Mouse (Mus musculus): ENCODE data around the gene Fads2.
A peak's percentile ranks its signal among the peaks of the same experiment; 100 is the strongest.

The Fads2 gene

DNA sequence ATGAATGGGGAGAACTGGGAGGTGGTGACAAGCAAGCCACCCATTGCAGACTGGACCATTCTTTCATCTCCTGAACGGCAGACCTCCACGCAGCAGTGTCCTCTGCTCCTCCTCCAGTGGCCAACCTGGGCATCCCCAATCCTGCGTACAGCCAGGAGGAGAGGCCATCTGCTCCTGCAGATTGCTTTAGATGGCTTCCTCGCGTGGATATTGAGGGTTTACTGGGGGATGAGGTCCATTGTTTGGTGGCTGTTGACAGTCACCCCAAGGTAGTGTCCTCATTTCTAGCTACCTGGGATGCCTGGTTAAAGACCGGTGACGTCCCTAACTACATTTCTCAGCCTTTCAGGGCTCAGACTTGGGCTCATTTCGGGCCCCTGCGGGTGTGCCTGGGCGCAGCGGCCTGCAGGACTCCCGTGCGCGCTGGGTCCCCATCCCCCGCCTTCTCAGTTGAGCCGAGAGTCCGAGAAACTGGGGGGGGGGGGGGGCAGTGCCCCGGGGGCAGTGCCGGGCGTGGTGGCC, 60.6 kb downstream of the Fads2 start:
- DNase-seq: no peak

DNA sequence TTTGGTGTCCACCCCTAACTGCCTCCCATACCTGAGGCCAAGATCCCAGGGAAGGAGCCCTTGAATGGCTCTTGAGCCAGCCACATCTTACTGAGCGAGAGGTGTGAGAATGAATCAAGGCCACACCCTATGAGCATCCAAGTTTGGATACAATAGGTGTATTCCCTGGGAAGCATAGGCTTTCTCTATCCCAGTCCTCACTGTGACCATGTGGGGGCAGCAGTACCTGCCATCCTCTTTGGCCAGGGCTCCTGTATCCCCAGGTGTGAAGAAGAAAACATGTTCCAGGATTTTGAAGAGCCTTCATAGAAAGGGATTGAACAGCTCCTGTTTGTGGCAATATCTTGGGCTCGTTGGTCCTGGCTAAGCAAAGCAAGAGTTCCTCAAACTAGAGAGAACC, 61.9 kb downstream of the Fads2 start:
- DNase-seq: no peak

DNA sequence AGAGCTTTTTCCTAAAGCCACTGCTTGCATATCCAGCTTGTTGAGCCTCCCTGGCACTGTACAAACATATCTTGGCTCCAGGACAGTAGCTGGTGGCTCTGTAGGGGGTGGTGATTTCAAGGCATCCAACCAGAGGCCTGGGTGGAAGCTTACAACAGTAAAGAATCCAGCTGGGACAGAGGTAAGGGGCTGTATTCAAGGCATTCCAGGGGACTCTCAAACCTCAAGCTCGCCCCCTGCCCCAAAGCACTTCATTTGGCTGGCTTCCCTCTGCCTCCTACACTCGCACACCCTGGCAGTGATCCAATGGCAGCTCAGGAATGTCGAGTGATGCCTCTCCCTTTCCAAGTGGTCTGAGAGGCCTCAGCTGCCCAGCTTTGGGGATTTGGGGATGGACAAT, 62.6 kb downstream of the Fads2 start:
- DNase-seq: no peak

DNA sequence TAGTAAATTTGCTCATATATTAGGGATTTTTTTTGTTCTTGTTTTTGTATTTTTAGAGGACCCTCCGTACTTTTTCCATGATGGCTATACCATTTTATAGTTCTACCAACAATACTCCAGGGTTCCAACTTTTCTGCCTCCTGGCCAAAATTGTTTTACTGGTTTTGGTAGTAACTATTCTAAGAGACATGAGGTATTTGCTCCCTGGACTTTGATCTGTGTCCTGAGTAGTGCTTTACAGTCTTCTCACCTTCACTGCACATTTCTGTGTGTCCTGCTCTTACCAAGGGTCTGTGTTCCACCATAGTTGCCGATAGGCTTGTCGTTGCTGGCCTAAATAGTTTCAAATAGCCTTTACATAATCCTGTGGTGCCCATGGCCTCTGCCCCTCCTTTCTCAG, 63.2 kb downstream of the Fads2 start:
- no peak for DNase-seq

DNA sequence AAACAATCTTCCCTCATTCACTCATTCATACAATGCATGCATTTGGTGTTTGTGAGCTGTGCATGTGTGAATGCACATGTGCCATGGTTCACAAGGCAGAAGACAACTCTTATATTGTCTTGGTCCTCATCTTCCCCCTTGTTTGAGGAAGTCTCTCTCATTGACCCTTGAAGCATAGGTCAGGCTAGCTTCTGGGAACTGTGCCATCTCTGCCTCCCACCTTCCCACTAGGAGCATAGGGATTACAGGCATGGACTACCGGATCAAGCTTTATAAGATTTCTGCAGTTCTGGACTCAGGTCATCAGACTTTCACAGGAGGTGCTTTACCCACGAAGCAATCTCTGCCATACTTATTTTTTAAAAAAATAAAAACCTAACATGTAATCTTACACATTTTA, 64.0 kb downstream of the Fads2 start:
- DNase-seq: no peak

DNA sequence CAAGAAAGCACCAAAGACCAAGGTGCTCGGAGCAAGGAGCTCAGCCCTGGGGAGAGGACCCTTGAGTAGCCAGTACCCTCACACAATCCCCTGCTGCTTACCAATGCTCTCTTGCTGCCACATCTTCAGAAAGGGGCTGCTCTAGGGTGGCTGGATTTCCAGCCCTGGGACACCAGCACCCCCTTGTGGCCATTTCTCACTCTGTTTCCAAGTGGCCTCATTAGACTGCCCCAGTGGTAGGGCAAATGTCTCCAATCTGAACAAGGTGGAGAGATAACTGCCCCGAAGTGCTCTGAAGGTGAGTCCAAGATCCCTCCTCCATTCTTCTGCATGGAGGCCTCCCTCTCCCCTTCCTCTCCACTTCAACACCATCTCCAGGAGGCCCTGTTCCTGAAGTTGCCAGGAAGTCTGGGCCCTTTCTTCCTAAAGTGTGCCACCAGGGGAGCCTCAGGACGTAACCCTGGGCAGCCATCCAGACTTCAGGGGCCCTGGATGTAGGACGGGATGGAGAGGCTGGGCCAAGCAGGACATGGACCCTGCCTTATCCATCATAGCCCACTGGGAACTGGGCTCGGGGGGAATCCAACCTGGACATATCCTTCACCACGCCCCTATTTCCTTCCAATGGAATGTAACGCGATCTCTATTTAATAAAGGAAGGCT, 66.6 kb downstream of the Fads2 start:
- peak; percentile 83 for DNase-seq

DNA sequence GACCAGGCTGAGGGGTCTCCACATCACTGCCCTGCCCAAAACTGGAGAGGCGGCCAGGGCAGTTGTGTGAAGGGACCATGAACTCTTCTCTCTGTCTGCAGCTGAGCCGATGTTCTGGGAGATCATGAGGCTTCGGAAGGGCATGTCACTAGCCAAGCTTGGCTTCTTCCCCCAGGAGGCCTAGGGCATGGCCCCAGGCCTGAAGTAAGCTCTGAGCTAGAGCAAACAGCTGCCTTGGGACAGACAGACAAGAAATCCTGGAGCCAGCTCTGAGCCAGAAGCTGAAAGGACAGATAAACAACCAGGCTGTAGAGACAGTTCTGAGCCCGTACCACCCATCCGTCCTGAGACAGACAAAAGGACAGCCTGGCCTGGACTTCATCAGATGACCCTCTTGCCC, 67.2 kb downstream of the Fads2 start:
- DNase-seq: no peak

DNA sequence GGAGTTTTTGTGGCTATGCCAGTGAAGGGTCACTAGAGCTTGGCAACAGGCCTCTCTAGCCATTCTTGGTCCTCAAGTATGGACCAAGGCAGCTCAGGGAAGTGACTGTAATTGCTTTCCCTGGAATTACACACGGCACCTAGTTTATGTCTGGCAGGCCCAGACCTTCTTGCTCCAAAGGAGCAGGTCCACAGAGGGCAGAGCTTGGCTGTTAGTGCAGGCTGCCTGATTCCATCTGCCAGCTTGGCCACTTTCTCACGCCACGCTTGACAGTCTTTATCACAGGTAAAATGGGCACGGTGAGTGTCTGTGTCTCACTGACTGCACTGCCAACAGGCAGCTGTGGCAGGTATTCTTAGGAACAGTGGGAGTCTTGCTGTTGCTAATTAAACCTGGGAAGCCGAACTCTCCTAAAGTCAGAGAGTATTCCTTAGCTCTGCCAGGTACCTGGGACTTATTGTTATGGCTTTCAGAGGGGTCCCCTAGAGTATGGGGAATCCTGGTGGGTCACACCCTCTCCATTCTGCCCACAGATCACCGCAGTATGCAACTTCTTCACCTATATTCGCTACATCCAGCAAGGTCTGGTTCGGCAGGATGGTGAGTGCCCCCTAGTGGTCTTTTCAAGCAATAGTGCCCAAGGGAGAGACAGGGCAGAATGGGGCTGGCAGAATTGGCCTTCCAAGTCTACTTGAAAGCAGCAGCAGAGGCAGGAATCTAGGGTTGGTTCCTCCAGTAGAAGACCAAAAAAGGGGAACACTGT, 68.2 kb downstream of the Fads2 start:
- peak; percentile 54 for DNase-seq

DNA sequence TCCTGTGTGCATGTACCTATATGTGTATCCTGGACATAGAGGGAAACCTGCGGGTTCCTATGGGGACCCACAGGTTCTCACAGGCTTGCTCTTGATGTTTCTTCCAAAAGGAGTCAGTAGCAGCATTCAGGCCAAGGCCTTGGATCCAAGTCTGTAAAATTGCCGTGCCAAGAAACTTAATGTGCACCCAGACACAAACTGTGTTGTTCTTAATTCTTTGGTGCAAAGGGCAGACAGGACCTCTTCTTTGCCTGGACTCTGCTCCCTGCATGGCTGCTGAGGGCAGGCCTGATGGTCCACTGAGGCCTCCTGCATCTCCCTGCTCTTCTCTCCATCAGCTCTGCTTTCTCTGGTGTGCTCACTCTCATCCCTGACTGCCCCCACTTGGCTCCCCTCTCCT, 71.8 kb downstream of the Fads2 start:
- DNase-seq: no peak

DNA sequence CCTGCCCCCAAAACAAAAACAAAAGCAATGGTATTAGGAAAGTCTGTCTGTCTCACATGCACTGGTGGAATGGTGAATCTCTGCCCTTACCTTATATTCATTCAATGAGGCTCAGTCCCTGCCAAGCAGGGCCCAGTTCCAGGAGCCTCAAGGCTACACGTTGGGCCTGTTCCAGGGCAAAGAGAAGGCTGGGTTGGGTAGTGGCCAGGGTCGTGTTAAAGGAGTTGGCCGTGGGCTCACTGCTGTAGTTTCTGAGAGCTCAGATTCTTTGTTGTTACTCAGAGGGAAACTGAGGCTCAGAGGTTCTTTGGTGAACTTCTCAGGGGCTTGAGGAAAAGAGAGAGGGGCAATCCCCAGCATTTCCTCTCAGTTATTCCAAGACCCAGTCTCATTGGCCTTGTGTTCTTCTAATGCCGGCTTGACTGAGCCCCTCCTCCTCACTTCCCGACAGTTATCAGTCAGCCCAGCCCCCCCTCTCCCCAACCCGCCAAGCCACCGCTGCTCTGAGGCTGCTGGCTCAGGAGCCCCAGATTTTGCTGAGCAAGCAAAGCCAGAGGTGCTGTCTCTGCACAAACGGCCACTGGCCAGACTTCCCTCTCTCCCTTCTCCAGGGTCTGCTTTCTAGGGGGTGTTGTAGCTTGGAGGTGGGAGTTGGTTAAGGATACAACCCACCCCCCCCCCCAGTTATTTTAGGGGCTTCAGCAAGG, 76.2 kb downstream of the Fads2 start:
- DNase-seq: peak; percentile 43

DNA sequence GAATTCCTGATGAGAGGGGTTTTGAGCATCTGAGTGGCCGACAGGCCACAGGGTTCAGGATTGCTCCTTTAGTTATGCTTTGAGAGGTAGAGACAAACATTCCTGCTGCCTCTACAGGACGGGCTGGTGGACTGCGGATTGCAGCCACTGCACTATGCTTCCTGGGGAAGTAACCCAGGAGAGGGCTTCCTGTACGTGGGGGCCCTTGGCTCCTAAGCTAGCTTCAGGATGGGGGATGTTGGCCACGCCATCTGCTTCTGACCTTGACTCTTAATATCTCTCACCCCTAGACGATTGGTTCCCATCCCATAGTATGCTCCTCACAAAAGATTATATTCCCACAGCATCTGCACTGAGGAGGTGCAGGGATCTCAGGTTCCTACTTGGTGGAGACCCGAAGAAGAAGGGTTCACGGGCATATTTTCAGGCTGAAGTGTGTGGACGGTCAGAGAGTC, 78.2 kb downstream of the Fads2 start:
- DNase-seq: no peak

DNA sequence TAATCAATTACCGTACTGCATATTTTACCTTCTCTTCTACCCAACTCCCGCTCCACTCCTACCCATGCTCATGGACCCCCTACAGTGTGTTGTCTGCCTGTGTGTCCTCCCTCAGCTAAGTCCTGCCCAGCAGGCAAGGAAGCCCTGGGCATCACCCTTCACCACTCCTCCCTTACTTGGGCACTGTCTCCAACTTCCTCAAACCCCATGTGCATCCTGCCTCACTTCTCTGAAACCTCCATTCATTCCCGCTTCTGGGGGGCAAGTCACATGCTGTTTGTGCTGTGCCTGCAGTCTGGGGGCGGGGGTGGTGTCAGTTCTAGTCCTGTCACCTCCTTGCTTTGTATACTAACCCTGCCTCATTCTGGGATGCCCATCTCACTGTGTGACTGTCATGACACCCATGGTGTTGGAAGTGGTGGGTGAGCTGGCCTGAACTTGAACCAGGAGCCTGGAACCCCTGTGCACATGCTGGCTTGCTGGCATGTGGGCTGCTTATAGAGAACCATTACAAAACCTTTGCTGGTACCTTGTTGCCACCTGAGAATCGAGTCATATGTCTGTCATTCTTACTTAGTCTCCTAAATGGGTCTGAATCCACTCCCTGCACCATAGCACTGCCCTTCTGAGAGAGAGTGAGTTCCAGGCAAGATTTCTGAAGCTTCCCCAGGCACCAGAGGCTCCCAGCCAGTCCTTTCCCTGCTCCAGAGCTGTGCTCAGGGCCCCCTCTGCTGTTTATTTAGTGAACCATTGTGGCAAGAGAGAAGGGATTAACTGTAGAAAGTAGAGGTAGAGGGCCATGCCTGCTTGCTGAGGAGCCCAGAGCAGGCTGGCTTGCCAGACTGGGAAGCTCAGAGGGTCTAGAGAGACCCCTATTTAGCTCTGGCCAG, 78.9 kb downstream of the Fads2 start:
- peak; percentile 53 for DNase-seq

DNA sequence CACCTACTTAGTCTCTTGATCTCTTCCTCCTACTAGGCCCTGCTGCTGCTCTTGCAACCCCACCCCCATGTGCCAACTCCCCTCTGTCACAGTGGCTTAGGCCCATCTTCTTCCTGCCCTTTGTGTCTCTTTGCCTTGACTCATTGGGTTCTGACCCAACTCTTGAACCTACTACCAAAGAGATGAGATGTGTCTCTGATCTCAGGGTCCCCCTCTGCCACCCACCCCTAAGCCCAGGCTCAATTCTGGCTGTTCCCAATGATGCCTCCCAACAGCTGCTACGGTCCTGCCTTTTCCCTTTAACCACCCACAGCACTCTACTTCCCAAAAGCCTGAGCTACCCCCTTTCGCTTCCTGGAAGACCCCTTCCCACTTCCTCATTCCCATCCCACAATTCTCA, 79.6 kb downstream of the Fads2 start:
- no peak for DNase-seq

DNA sequence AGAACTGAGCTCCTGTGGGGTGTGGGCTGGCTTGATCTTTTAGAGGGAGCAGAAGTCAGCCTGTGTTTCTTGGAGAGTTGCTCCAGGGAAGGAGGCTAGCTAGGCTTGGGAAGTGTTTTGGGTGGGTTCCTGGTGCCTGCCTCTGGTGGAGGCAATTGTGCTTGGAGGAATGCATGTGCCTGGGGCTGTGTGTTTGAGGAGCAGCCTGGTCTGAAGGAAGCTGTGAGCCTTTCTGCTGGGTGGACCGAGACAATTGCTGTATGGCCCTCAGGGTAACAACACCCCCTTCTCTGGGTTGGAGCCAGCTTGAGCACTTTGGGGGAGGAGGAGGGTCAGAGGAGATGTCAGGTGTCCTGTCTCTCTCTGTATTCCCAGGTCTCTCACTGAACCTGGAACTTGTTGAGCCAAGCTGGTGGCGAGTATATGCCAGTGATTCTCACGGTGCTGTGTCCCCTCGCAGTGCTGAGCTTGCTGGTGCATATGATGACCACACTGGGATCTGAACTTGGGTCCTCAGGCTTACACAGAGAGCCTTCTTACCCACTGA, 82.3 kb downstream of the Fads2 start:
- no peak for DNase-seq

DNA sequence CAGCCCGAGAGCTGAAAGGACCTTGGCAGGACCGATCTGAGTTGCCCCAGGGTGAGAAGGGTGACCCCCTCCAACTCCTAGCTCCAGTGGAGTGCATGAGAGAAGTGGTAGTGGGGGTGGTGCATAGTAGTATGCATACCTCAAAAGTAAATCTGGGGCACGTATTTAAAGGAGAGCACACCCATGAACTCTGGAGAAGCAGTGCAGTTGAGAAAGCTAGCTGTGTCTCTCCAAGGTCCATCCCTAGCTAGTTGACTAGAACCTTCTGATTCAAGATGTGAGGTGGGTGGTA, 83.1 kb downstream of the Fads2 start:
- no peak for DNase-seq

DNA sequence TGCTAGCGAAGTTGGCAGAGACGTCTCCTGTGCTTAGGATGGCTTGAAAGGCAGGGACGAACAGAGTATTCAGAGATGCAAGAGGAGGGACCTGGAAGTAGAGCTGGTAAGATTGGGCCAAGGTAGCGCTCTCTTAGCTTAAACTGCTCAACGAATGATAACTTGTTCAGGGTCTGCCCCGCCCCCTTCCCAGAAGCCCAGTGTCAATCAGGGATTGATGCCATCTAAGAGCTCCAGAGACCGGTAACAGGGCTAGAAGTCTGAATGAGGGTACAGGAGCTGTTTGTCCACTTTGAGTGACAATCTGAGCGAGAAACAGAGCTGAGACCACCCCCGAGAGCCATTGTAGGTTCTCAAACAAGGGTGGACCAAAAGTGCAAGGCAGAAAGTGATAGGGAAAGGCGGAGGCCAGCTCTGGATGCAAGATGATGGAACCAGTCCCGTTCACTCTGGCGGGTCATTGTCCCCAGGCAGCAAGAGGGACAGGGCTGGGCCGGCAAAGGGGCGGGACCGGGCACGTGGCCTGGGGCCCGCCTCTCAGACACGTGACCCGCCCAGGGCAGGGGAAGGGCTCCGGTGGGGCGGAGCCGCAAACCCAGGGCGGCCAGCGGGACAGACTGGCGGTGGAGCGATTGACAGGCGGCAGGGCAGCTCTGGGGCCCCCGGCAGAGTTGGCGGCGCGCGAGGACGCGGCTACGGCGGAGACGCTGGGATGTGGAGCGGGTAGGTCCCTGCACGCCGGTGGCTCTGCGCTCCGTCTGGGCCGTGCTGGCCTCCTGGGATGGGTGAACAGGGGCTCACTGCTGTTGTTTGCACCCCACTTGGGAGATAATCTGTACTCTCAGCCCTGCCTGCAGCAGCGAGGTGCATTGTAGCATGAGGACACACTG, 83.7 kb downstream of the Fads2 start:
- peak; percentile 75 for DNase-seq

DNA sequence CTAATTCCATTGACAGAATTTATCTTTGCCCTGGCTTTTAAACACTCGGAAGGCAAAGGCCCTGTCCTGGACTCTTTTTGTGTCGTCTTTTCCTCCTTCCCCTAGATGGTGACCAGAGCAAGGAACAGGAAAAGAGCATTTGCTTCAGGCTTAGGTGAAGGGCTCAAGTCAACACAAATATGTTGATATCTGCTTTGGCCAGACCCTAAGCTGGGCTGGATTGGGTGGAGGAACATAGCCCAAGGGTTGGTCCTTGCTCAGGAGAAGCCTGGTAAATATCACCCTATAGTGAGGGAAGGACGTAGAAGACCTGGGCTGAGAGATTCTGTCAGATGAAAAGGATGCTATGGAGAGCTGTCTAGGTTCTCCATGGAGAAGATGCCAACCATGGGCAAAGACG, 85.4 kb downstream of the Fads2 start:
- DNase-seq: no peak

DNA sequence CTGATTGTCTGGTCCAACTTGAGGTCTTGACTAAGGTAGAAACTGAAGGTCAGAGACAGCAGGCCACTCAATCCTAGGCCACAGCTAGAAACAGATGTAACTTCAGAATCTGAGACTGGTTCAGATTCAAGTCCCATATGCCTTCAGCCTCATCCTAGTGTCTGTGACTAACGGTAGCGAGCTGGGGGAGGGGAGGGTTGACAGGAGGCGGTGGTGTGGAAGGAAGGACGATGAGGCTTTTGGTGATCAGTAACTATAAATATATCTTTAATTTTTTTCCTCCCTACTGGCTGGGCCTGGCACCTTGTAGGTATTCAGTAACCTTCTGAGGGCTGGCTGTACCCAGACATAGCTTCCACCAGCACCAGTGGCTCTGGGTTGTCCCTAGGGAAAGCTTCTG, 86.1 kb downstream of the Fads2 start:
- no peak for DNase-seq

DNA sequence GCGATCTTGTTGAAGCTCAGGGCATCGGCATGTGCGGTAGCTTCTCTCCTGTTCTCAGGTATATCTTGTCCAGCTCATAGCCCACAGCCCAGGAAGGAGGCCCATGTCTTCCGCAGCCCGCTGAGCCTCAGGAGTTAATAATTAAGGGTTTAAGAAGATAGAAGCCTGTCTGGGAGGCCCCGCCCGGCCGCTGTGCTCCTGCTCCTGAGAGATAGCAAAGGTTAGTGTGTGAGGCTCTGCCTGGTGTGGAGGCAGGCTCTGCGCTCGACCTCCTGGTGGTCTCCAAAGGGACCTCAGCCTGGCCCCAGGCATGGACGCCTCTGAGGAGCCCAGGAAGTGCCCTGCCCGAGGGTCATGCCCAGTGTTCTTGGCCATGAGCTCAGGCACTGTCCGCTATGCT, 86.7 kb downstream of the Fads2 start:
- DNase-seq: no peak

DNA sequence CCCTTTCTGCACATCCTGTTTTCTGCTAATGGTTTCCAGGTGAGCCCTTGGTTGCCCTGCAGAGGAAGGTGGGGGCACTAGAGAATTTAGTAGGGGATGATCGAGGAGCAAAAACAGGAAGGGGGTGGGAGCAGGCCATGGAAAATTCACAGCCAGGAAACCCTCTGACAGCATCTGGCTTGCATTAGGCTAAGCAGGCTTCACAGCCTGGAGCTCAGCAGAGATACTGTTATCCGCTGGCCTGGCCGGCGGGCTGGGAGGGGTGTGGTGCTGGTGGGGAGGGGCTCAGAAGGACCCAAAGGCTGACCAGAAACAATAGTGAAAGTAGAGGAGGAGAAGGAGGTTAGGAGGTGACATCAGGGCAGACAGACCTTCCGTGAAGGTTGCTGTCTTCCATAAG, 87.6 kb downstream of the Fads2 start:
- no peak for DNase-seq

DNA sequence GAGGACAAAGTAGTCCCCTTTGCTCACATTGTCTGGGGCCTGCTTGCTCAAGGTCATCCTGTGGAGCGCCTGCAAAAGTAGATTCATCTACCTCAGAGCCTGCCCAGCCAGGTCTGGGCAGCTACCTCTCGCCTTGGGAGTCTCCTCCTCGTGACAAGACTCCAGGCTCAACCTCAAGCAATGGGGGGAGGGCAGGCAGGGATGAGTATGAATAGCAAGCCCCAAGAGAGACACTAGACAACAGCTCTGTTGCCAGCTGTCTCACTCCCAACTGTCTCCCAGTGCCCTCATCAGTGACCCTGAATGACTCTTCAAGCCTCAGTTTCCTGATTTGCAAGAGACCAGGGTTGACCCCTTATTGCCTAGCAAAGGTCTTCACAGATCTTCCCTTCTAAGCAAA, 88.2 kb downstream of the Fads2 start:
- no peak for DNase-seq

DNA sequence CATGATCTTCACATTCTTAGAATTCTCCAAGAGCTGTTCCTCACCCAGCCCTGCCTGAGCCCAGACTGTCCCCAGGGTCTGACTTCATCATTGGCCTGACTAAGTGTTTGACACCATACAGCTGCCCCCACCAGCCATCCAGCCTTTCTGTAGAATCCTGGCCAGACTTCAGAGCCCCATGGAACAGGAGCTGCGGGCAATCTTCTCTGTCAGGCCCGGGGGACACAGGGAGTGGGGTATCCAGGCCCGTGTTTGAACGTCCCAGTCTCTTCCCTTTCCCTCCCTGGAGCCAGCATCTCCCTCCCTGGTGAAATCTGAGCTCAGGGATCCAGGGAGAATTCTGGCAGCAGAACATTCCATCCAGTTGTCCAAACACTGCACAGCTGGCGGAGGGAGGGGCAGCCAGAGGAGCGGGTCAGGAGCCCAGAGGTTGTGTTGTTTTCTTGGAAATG, 88.7 kb downstream of the Fads2 start:
- no peak for DNase-seq
